Mouse (Mus musculus) cerebellum, postnatal 10 days (tissue): ENCODE results near the gene Dot1l.

Experiments used
- DNase-seq, 2 experiments: peaks; one replicate each; pipeline ENCODE4 v3.0.0; 2021; ENCODE audit warnings: mixed read lengths in 2 of 2

Gene Dot1l

GRCm38 (mm10) chr10:80754594-80755290 is at the start of gene Dot1l:
TSS of gene Dot1l (plus strand) at chr10:80755206.
- DNase-seq = peak; percentile 100

DNA sequence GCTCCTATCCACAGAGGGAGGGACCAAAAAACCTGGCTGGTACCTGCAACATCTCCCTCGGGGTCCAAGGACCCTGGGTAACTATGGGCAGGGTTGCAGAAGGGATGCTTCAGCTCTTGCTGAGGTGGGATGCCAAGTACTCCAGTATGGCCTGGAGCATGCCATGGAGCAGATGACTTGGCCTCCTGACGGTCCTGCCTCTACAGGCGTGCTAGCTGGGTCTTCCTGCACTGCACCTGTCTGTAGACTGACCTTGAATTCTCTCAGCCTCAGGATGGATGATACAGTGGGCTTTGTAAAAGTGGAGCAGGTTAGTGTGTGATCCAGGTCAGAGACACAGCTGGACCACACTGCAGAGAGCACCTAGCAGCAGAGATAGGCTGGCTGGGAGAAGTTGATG is 49.5 kb upstream of the Dot1l start:
- DNase-seq = no peak

- no peak for DNase-seq
These were observed 44.2 kb upstream of the Dot1l start for GRCm38 (mm10) chr10:80710834-80711233.

DNA sequence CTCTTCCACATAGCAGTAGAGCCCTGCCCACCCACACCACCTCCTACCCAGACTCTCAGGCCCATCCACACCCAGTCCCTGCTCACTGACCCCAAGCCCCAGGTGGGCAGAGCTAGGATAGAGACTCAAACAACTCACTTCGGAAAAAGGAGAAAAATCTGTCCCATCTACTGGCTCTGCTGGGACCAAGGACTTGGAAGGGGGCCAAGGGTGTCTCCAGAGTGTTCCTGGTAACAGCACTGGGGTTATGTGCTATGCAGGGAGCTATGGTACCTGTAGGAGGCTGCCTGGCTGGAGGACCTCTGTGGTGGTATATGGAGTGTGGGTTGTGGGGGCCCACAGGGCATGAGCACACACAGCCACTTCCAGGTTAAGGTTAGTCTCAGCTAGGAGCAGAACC is 37.7 kb upstream of the Dot1l start:
- peak in 1 of 2 experiments; percentile 38 for DNase-seq

- DNase-seq = no peak
These were observed 27.5 kb upstream of the Dot1l start for GRCm38 (mm10) chr10:80727369-80728127.

- DNase-seq = peak; percentile 60 to 70
These were observed 22.4 kb upstream of the Dot1l start for GRCm38 (mm10) chr10:80732611-80733101.

- DNase-seq = peak; percentile 85 to 86
These were observed 18.3 kb upstream of the Dot1l start for GRCm38 (mm10) chr10:80736731-80737130.

GRCm38 (mm10) chr10:80738657-80739056 is 16.3 kb upstream of the Dot1l start:
- no peak for DNase-seq

GRCm38 (mm10) chr10:80741146-80741545 is 13.9 kb upstream of the Dot1l start:
- peak in 1 of 2 experiments; percentile 60 for DNase-seq

DNA sequence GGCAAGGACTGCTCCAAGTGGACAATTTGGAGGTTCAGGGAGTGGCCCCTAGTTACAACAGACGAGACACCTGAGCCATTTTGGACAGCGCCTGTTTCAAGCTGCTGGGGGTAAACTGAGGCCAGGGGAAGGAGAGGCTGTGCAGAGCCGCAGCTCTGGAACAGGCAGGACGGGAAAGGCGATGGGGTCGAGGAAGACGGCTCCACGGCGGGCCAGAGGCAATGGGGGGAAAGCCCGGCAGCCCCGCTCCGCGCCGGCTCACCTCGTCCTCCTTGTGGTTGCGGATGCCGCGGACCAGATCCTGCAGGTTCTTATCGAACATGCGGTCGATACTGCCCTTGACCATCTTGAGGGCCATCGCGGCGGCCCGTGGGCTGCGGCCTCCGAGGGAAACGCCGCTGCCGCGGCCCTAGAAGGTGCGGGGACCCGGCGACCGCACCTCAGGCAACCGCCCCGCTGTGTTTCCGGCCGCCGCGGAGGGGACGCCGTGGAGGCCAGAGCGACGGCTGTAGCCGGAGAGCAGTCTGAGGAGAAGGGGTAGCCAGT is 13.3 kb upstream of the Dot1l start:
- peak in 1 of 2 experiments; percentile 36 for DNase-seq

DNA sequence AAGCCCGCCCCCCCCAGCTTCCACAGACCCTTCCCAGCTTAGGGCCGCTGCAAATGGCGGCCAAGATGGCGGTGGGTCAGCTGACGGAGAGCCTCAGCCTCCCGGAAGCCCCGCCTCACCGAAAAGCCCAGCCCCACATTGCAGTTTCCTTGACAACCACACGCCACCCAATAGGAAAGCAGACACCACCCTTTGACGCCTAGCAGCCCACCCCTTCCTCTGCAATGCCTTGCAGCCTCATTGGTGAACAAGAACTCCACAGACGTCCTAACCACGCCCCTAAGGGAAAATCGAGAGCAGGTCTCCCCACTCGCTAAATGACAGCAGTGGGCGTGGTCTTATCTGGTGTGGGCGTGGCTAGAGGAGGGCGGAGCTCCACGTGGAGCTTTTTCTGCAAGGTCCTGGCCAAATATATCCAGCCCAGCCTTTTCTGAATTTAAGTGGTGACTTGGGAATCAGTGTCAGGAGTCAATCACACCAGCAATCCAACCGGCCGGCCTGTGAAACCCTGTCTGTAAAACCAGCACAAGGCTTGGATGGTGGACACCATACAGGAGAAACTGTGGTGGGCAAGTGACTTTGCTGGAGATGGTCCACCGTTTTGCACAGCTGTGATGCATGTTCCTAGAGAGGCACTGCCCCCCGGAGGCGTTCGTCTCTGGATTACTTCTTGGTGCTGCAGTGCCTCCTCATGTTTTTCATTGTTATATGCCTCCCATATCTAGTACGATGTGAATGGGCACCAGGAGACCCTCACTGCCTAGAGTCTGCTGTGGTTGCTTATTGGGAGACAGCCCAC is 12.6 kb upstream of the Dot1l start, which contains the start of gene Ap3d1:
Gene Ap3d1, minus strand, starts transcription at position 85 of the 799 bp plus-strand sequence.
- DNase-seq = peak; percentile 98 to 99

- no peak for DNase-seq
These were observed 10.7 kb upstream of the Dot1l start for GRCm38 (mm10) chr10:80744262-80744661.

DNA sequence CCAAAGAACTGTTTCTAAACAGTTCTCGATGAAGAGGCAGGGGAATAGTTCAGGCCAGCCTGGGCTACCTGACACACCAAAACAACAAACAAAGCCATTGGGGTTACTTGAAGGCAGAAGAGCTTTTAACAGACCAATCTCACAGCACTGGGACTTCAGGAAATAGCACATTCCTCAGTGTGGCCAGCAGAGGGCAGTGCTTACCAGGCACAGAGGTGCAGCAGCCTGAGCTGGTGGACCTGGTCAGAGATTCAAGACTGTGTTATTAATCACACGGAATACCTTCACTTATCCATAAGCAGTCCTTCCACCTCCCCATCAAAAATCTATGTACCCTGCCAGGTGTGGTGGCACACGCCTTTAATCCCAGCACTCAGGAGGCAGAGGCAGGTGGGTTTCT is 7.6 kb upstream of the Dot1l start:
- DNase-seq = peak; percentile 91 to 92

DNA sequence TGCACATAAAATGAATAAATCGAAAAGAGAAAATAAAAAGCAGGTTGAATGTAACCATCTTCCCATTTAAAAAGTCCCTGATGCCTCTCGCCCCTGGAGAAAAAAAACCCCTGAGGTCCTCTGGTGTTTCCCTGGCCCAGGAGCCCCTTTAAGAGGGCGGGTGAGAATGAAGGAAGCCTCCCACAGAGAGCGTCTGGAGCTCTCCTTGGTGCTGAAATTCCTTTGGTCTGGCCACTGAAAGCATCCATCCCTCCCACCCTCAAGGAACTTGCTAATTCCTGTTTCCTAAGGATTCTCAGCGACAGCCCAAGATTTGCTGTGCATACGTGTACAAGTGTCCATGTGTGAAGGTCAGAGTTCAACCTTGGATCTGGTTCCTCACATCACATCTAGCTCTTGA is 6.4 kb upstream of the Dot1l start:
- no peak for DNase-seq

GRCm38 (mm10) chr10:80751188-80751832 is 3.7 kb upstream of the Dot1l start:
- DNase-seq = peak in 1 of 2 experiments; percentile 42

GRCm38 (mm10) chr10:80752079-80752625 is 2.9 kb upstream of the Dot1l start:
- peak; percentile 84 to 87 for DNase-seq

DNA sequence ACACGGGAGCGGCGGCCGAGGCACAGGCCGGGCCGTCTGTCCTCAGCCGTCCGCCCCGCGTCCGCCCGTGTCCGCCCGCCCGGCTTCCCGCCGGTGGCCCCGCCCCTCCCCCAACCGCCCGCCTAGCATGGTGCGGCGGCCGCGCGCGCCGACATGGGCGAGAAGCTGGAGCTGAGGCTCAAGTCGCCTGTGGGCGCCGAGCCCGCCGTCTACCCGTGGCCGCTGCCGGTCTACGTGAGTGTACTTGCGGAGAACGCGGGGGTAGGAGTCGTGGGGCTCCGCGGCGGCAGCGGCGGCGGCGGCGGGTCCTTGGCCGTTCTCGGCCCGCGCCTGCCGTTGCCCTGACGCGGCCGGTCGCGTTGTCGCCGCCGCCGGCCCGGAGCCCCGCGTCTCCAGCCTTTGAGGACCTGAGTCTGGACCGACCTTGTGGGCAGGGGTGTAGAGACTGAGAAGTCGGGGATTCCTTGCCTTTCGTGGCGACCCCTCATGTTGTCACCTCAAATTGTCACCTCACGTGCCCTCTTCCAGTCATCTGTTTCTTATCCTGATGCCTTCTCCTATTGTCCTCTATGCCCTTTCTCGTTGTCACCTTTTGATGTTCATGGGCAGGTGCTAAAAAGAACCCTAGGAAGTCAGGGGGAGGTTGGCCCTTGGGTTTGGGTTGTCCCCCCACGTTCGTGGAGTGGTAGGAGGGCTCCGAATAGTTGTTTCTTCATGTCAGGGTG is 447 bp downstream of the Dot1l start:
- no peak for DNase-seq

DNA sequence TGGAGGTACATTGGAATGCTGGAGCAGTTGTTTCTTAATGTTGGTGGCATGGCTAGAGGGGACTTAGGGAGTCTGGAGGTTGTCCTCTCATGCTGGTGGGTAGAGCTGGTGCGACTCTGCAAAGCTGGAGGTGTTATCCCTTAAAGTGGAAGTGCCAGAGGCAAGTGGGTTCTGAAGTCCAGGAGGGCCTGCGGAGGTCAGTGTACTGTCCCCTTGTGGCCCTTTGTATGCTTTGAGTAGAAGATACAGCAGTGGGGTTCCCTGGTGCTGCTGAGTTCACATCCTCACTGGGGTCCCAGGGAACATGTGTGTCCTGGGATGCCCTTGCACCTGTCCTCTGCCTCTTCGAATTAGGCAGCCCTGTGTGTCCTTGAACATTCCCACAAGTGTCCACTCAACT is 1.1 kb downstream of the Dot1l start:
- peak in 1 of 2 experiments; percentile 35 for DNase-seq

DNA sequence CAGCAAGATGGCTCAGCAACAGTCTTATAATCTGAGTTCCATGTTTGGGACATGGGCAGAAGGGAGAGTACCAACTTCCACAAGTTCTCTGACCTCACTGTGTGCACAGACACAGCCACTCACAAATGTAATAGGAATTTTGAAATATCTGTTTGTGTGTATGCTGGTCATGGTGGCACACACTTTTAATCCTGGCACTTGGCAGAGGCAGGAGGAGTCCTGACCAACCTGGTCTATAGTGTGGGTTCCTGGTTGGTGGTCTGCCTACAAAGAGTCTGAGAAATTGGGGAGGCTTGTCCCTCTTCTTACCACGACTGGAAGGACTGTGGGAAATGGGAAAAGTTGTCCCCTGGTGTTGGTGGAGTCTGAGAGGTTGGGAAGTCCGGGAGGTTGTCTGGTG is 1.5 kb downstream of the Dot1l start:
- no peak for DNase-seq

DNA sequence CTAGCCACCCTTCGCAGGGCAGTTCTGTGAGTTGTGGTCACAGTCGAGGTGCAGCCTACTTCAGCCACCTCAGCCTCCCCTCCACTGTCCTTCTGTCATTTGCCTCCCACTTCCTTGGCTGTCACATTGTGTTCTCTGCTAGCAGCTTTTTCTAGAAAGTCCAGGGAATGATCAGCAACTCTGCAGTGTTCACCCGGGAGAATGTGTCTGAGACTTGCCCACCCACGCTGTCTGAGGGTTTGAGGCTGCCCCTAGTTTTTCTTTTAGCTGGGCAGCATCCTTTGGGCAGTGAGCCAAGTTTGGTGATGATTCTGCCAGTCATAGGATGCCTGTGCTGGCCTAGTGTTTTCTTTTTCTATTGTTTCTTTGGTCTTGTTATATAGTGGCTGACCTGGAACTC is 2.0 kb downstream of the Dot1l start:
- peak; percentile 60 to 66 for DNase-seq

DNA sequence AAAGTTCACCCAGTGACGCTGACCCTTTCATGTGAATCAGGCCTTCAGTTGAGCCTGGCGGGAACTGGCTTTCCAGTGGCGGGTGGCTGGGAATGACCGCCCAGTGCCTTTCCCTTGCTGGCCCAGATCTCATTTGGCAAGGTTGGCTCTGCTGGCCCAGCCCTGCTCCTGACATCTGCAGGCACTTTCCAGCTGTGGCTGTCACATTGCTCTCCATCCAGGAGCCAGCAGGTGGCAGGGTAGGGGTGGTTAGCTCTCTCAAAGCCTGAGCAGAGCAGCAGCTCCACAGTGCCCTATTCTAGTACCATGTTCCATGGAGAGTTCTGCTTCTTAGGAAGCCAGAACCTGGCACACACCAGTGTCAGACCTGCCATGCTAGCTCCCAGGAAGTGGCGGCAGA is 2.7 kb downstream of the Dot1l start:
- DNase-seq = peak; percentile 73 to 79
